Mouse (Mus musculus): ENCODE data around the gene Tbc1d2.
"Not testable (repeated sequence)": the region's sequence is repeated elsewhere in the genome, so short reads cannot be mapped to it uniquely, and the experiment has no call there.

Gene Tbc1d2

DNA sequence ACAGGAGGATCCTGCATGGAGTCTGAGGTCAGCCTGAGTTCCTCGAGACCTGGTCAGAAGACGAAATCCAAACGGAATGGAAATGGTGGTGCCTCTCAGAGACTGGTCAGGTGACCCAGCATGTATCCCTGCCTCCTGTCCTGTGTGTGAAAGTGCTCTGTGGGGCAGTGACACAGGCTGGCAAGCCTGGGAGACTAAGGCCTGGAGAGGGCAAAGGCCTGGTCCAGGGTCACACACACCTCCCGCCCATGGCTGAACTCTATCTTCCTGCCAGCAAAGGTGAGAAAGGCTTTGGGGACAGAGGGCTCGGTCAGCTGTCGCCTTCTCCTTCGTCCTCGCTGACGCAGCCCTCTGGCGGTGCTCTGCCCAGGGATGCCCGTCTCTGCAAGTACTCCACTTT lies 44.6 kb downstream of the Tbc1d2 start:
- ATAC-seq (ENCODE audit: insufficient number of reproducible peaks, low FRiP score, low TSS enrichment), result no peak

GRCm38 (mm10) chr4:46602704-46603103 lies 47.3 kb downstream of the Tbc1d2 start:
- no peak for ATAC-seq (ENCODE audit: insufficient number of reproducible peaks, low FRiP score, low TSS enrichment)

- ATAC-seq (ENCODE audit: insufficient number of reproducible peaks, low FRiP score, low TSS enrichment), result peak; percentile 65
These were observed 48.1 kb downstream of the Tbc1d2 start, which contains the start of gene Coro2a for GRCm38 (mm10) chr4:46601844-46602423. Gene Coro2a, minus strand, starts transcription at chr4:46602202.

GRCm38 (mm10) chr4:46601258-46601843 lies 48.7 kb downstream of the Tbc1d2 start:
- peak; percentile 23 for ATAC-seq (ENCODE audit: insufficient number of reproducible peaks, low FRiP score, low TSS enrichment)

- no peak; the same call in 1 of the 2 replicates for ATAC-seq (ENCODE audit: insufficient number of reproducible peaks, low FRiP score, low TSS enrichment)
These were observed 49.3 kb downstream of the Tbc1d2 start for GRCm38 (mm10) chr4:46600473-46601257.

DNA sequence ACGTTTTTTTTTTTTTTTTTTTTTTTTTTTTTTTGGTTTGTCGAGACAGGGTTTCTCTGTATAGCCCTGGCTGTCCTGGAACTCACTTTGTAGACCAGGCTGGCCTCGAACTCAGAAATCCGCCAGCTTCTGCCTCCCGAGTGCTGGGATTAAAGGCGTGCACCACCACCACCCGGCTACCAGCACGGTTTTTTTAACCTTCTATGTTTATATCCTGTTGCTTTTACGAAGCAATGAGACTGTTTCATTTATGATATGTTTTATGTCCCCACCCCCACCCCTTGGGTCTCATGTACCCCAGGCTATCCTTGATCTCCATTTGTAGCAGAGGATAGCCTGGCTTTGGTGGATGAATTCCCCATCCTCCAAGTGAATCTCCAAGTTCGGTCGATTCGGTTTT lies 50.4 kb downstream of the Tbc1d2 start:
- ATAC-seq (ENCODE audit: insufficient number of reproducible peaks, low FRiP score, low TSS enrichment), result not testable (repeated sequence)

DNA sequence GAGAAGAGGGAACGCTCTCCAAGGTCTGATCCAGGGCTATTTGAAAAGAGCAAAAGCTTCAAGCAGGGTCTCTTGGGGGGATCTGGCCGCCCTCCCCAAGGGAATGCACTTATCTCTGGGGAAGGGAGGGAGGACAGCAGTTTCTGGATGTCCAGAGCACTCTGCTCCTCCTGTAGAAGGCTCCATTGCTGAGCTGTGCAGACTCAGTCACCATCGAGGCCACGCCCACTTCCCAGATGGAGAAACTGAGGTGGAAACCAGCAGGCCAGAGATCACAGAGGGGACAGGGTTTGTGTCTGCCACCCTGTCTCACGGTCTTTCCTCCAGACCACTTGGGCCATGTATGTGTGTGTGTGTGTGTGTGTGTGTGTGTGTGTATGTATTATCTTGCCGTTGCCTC lies 51.0 kb downstream of the Tbc1d2 start:
- no peak for ATAC-seq (ENCODE audit: insufficient number of reproducible peaks, low FRiP score, low TSS enrichment)

GRCm38 (mm10) chr4:46598111-46598510 lies 51.9 kb downstream of the Tbc1d2 start:
- no peak for ATAC-seq (ENCODE audit: insufficient number of reproducible peaks, low FRiP score, low TSS enrichment)

DNA sequence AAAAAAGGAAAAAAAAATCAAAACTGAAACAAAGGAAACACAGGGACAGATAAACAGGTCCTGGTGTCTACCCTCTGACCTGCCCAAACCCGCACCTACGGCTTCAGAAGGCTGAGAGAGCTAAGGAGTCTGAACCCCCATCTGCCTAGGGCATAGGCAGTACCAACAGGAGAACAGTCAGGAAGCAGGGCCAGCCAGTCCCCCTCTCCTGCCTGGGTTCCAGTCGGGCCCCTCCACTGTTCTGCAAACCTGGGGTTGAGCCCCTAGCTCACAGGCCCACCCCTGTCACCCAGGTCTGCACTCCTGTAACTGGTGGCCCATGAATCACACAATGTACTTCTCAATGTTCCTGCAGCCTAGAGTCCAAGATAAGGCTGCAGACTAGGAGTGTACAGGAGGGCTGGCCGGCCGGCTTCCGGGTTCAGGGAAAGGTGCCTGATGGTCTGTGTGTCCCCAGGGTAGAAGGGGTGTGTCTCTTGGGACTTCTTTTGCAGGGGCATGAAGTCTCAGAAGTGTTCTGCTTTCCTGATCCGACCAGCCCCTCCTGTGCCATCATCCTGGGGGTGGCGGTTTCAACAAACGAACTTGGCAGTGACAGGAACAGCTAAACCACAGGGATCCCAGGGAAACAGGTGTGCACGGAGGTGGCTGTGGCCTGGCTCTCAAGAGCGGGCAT lies 52.6 kb downstream of the Tbc1d2 start:
- no peak for ATAC-seq (ENCODE audit: insufficient number of reproducible peaks, low FRiP score, low TSS enrichment)

DNA sequence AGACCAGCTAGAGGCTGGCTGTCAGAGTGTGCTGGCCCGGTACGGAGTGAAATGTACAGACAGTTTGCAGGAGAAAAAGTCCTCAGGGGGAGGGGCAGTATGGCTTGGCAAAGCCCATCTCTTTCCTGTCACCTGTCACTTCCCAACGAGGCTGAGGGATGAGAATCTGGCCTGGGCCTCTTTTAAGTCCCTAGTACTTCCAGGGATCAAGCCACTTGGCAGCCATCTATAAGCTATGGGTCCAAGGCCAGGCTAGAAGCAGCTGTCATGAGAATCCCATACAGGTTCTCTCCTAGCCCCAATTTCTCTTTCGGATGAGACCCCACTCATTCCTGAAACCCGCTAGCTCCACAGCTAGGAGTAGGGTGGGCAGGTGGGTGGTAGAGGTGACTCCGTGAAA lies 53.6 kb downstream of the Tbc1d2 start:
- ATAC-seq (ENCODE audit: insufficient number of reproducible peaks, low FRiP score, low TSS enrichment), result no peak

GRCm38 (mm10) chr4:46594131-46594530 lies 55.9 kb downstream of the Tbc1d2 start:
- ATAC-seq (ENCODE audit: insufficient number of reproducible peaks, low FRiP score, low TSS enrichment), result no peak

DNA sequence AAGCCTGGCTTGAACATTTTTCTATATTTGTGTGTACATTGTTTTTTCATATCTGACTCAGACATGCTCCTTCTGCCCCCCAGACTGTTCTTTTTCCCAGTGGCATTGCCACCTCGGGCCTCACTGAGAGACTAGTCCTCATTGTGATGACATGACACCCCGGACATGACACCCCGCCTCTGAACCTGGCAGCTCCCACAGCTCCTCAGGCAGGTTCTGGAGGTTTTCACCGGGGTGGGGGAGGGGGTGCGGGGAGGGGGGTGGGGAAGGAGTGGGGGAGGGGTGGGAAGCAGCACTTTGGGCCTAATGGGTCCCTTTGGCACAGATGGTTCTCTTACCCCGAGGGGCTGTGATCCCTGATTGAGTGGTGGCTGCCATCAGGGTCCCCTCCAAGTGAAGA lies 56.5 kb downstream of the Tbc1d2 start:
- ATAC-seq (ENCODE audit: insufficient number of reproducible peaks, low FRiP score, low TSS enrichment), result no peak

- ATAC-seq (ENCODE audit: insufficient number of reproducible peaks, low FRiP score, low TSS enrichment), result no peak
These were observed 58.0 kb downstream of the Tbc1d2 start for GRCm38 (mm10) chr4:46591833-46592520.

DNA sequence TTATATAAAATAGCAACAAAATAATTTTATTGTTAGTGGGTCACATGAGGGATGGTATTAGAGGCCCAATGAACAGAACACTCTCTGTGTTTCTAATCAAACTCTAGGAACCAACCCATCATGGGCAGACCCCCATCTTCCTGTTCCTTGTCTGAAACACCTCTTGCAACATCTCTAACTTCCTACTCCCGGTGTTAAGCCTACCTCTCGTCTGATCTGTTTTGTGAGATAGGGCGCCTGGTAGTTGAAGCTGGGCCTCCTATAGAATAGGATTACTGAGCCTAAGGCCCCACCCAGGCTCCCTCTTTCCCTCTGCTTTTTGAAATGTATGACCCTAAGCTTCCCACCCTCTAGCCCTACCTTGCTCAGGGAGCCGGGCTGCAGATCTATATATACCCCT lies 59.2 kb downstream of the Tbc1d2 start:
- ATAC-seq (ENCODE audit: insufficient number of reproducible peaks, low FRiP score, low TSS enrichment), result no peak

DNA sequence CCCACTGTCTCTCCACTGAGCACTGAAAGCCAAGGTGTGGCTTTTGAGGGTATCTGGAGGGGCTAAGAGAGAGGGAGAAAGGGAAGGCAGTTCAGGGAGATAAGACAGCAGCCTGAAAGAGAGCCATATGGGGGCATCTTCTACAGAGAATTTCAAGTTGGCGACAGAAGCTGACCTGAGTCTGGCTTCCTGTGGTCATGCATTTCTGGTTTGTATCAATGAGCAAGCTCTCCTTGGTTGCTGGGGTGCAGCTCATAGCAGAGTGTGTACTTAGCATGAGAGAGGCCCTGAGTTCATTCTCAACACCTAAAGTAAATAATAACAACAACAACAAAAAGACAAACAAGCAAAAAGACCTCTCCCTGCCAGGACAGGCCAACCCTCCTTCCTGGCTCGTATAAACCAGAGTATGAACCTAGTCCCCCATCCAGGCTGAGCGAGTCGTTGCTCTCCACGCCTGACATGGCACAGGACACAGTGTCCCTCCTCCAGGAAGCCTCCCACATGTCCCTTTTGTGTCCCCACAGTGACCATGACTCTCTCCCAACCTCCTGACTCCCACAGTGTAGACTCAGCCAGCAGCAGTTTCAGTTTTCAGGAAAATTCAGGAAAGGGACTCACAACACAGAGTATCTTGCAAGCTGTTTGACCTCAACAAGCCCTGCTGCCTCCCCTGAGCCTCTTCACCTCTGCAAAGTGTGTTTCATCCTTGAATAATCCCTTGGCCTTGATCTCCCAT lies 59.9 kb downstream of the Tbc1d2 start:
- ATAC-seq (ENCODE audit: insufficient number of reproducible peaks, low FRiP score, low TSS enrichment), result no peak

- no peak for ATAC-seq (ENCODE audit: insufficient number of reproducible peaks, low FRiP score, low TSS enrichment)
These were observed 60.9 kb downstream of the Tbc1d2 start for GRCm38 (mm10) chr4:46589151-46589550.

GRCm38 (mm10) chr4:46586473-46586872 lies 63.5 kb downstream of the Tbc1d2 start:
- ATAC-seq (ENCODE audit: insufficient number of reproducible peaks, low FRiP score, low TSS enrichment), result no peak

DNA sequence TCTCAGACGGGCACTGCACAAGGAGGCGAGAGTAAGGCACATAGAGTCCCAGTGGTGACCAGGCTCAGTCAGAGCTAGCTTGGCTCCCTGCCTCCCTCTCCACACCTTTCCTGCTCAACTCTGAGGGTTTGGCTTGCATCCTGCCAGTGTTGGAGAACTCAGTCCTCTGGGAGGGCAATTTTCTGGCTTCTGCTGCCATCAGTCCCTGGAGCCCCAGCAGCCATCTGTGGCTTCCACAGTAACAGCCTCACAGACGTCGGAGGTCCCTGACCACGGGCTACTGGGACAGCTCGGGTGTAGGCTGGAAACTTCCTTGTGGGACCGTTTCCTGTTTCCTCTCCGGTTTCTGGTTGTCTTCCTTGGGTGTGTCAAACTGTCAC lies 64.2 kb downstream of the Tbc1d2 start:
- ATAC-seq (ENCODE audit: insufficient number of reproducible peaks, low FRiP score, low TSS enrichment), result 0 out of 2 replicates have a peak, but pooled peaks have one; percentile 31

GRCm38 (mm10) chr4:46585041-46585810 lies 64.8 kb downstream of the Tbc1d2 start:
- no peak; the same call in 1 of the 2 replicates for ATAC-seq (ENCODE audit: insufficient number of reproducible peaks, low FRiP score, low TSS enrichment)

All from cerebellum, adult (tissue).